Mouse (Mus musculus): ENCODE data around the gene Acsl1.

Gene Acsl1

GRCm38 (mm10) chr8:46474634-46475033, 3.8 kb downstream of the Acsl1 start:
- DNase-seq (ENCODE audit: inconsistent age in 2 of 2, low spot score in 1 of 2) = peak in 1 of 2 experiments; percentile 20

DNA sequence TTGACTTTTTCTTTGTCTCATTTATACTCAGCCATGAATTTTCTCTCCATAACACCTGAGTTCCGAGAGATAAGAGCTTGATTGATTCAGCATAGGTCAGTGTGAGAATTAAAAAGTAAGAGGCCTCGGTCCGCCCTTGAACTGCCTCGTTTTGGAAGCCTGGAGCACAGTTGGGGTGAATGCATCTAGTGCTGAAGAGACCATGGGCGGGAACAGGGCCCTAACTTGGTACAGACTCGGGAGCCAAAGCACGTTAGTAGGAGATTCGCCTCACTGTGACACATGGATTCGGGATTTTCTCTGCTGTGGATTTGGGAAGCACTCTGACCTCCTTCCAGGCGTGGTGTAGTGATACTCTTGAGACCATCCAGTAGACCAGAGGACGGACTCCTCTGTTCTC, 4.6 kb downstream of the Acsl1 start:
- peak in 1 of 2 experiments; percentile 30 for DNase-seq (ENCODE audit: inconsistent age in 2 of 2, low spot score in 1 of 2)

DNA sequence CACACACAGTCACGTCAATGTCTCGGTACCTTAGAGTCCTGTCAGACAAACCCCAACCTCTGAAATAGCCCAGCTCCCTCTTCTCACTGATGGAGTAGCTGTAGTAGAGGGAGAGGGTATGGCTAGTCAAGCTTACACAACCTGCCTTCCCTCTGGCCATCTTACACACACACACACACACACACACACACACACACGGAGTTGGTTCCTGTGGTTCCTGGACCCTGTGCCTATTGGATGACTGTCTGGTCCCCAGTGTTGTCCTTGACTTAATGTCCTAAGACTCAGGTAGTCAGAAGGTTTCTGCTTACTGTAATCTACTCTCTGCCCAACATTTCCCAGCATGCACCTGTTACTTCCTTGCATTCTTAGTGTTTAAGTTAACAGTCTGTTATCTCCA, 5.1 kb downstream of the Acsl1 start:
- peak in 1 of 2 experiments; percentile 21 for DNase-seq (ENCODE audit: inconsistent age in 2 of 2, low spot score in 1 of 2)

GRCm38 (mm10) chr8:46477747-46478458, 7.1 kb downstream of the Acsl1 start:
- peak in 1 of 2 experiments; percentile 48 for DNase-seq (ENCODE audit: inconsistent age in 2 of 2, low spot score in 1 of 2)

DNA sequence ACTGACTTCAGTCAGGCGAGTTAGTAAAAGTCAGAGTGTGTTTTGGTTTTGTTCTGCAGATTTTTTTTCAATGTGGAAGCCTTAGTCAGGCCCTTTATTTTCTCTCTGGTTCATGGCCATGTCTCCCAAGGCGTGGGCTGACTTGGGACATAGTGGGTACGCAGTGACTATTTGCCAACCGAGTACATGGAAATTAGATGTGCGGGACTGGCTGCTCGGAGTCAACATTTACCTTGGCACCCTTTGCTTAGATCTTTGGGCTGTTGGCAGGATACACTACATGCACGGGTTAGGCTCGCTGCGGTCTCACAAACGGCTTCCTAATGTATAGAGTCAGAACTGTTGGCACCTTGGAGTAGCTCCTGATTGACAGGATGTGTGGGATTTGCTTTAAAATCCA, 7.9 kb downstream of the Acsl1 start:
- DNase-seq (ENCODE audit: inconsistent age in 2 of 2, low spot score in 1 of 2) = peak in 1 of 2 experiments; percentile 62

- peak in 1 of 2 experiments; percentile 77 for DNase-seq (ENCODE audit: inconsistent age in 2 of 2, low spot score in 1 of 2)
These were observed 9.1 kb downstream of the Acsl1 start for GRCm38 (mm10) chr8:46479794-46480532.

DNA sequence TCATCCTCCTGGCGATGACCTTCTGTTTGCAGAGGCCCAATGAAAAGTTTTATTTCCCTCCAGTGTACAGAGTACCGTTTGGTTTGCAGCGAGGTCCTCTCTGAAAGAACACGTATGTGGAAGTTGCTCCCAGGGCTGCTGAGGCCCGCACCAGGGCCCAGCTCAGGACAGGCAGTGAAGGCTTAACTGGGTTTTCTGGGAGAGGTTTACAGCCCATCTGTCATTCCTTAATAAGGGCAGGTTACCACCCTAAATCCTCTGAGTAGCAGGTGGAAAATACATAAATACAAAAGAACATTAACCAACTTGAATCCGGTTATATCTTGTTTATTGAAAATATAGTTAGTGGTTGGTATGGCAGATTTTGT, 9.7 kb downstream of the Acsl1 start:
- DNase-seq (ENCODE audit: inconsistent age in 2 of 2, low spot score in 1 of 2) = no peak

DNA sequence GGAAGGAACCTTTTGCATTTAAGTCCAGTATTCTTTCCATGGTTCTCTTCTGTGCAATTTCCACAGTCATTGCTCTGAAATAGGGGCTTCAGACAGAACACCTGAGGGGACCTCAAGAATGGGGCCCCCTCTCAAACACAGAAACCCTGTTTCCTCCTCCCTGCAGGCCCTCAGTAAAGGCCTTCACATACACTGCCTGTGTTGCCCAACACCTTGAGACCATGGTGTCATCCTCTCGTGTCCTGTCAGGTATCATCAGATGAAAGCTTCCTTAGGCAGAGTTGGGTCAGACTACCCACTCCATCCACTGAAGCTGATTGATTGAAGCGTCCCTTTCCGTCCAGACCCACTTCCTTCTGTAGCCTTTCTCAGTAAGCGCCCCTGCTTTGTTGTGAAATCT, 11.9 kb downstream of the Acsl1 start:
- peak in 1 of 2 experiments; percentile 16 for DNase-seq (ENCODE audit: inconsistent age in 2 of 2, low spot score in 1 of 2)

GRCm38 (mm10) chr8:46483247-46483646, 12.4 kb downstream of the Acsl1 start:
- no peak for DNase-seq (ENCODE audit: inconsistent age in 2 of 2, low spot score in 1 of 2)

DNA sequence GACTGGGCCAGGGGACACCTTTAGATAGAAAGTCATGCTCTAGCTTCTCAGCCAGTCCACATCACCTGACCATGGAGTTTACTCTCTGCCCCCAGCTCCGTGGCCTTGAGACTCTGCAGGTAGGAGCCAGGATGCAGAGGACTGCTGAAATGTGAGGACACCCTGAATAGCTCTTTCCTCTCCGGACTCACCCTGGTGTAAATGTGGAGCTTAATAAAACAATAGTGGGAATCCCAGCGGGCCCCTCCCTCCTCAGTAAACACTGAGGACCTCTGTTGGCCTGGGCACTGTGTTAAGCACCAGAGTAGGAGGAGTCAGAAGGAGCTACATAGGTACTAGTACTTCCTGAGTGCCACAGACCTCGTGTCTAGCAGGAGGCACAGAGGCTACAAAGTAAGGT, 13.2 kb downstream of the Acsl1 start:
- peak in 1 of 2 experiments; percentile 8 for DNase-seq (ENCODE audit: inconsistent age in 2 of 2, low spot score in 1 of 2)

DNA sequence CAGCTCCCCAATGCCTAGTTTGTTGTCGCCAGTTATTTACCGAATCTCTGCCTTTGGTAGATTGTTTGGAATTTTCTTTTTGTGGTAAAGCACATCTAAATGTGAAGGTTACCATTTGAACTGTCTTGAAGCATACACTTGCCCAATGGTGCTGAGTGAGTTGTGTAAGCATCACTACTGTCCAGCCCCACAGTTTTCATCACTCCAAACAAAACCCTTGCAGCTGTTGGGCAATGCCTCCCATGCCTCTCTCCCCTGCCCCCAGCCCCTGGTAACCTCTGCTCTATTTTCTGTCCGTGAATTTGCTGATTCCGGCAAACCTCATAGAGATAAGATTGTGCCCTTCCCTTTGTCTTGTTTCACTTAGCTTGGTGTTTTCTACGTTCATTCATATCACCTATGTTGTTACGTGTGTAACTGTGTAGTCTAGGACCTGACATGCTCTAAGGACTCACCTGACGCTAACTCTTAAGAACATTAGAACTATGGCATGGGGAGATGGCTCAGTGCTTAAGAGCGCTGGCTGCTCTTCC, 14.2 kb downstream of the Acsl1 start:
- peak; percentile 14 to 73 for DNase-seq (ENCODE audit: inconsistent age in 2 of 2, low spot score in 1 of 2)

DNA sequence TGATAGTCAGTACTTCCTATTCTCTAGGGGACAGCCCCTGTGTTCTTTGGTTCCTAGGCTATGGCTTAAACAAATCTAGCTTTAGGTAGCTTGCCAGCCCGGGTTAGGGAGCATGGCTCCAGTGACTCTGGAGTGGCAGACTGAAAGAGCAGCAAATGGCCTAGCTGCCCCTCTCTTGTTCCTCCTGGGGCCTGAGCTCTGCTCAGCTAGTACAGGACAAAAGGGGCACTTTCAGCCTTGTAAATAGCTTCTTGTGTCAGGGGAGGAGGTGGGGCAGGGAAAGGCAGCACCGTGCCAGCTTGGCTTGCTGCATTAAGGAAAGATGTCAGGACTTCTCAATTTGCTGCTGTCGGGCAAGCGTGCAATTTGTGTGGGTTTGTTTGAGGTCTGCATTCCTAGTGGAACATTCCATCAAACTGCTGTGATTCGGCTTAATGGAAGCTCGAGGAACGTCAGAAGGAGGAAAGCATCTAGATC, 17.3 kb downstream of the Acsl1 start:
- no peak for DNase-seq (ENCODE audit: inconsistent age in 2 of 2, low spot score in 1 of 2)

DNA sequence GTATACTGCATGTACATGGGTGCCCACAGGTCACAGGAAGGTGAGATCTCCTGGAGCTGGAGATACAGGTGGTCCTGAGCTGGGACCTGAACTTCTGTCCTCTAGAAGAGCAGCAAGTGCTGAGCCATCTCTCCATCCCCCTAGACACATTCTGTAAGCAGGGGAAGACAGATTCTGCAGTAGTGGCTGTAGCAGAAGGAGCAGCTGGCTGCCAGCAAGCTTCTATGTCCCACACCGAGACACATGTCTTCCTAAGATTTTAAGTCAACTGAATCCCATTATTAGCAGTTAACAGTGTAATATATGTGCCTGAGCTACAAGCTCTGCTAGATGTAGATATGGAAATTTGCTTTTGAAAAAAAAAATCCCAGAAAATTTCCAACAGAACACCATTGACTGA, 18.4 kb downstream of the Acsl1 start:
- DNase-seq (ENCODE audit: inconsistent age in 2 of 2, low spot score in 1 of 2) = no peak

DNA sequence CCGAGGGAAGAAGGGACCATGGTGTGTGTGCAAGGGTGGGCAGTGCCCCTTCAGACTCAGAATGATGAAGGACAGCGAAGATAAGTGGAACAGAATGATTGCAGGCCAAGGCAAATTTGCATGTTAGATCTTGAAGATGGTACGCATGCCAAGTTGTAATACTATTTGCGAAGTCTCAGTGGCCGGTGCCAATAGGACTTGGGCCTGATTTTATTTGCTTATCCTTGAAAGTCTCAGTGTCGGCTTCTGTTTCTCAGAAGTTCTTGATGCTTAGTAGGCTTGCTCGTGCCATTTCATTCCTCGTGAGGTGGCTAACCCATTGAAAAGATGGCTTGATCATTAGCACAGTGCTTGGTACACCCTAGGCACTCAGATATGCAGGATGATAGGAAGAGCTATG, 19.4 kb downstream of the Acsl1 start:
- peak in 1 of 2 experiments; percentile 52 for DNase-seq (ENCODE audit: inconsistent age in 2 of 2, low spot score in 1 of 2)

DNA sequence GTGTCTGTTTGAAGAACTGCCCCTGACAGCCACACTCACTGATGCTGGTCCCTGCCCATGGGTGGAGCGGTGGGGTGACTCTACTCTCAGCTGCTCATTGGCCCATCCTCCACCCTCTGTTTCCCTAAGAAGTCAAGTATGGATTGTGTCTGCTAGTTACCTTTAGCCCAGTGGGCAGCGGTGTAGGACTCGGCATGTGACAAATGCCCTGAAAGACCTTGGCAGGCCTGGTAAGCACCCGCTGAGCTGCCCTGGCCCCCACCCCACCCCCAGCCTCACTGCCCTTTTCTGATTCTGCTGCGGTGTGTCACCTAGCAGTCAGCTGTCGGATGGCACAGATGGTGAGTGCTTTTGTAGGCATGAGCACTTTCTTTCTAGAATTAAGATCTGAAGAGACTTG, 20.0 kb downstream of the Acsl1 start:
- DNase-seq (ENCODE audit: inconsistent age in 2 of 2, low spot score in 1 of 2) = peak; percentile 77 to 88

DNA sequence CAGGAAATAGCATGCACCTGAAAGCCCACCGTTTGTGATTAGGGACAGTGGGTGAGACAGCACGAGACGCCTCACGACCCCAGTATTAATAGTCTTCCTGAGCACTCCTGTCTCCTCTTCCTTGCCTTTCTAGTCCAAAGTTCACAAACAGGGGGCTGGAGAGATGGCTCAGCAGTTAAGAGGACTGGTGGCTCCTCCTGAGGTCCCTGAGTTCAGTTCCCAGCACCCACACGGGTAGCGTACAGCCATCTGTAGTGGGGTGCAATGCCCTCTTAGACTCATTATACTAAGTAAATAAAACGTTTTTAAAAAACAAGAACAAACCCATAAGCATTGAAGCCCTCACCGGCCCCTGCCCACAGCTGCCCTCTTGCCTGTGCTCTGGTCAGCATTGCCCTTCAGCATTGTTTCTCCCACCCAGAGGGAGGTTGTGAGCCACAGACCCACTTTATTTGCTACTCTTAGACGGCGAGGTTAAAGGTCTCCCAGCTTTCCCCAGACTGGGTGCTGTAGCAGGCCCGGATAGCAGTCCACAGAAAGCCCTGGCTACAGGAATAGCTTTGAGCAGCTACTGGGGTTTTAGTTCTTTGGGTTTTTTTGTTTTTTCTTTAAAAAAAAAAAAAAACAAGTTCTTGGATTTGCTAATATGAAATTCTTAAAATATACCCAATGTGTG, 22.8 kb downstream of the Acsl1 start:
- DNase-seq (ENCODE audit: inconsistent age in 2 of 2, low spot score in 1 of 2) = no peak

- no peak for DNase-seq (ENCODE audit: inconsistent age in 2 of 2, low spot score in 1 of 2)
These were observed 26.0 kb downstream of the Acsl1 start for GRCm38 (mm10) chr8:46496852-46497251.

- no peak for DNase-seq (ENCODE audit: inconsistent age in 2 of 2, low spot score in 1 of 2)
These were observed 26.6 kb downstream of the Acsl1 start for GRCm38 (mm10) chr8:46497314-46498011.

GRCm38 (mm10) chr8:46499376-46500061, 28.7 kb downstream of the Acsl1 start:
- no peak for DNase-seq (ENCODE audit: inconsistent age in 2 of 2, low spot score in 1 of 2)

DNA sequence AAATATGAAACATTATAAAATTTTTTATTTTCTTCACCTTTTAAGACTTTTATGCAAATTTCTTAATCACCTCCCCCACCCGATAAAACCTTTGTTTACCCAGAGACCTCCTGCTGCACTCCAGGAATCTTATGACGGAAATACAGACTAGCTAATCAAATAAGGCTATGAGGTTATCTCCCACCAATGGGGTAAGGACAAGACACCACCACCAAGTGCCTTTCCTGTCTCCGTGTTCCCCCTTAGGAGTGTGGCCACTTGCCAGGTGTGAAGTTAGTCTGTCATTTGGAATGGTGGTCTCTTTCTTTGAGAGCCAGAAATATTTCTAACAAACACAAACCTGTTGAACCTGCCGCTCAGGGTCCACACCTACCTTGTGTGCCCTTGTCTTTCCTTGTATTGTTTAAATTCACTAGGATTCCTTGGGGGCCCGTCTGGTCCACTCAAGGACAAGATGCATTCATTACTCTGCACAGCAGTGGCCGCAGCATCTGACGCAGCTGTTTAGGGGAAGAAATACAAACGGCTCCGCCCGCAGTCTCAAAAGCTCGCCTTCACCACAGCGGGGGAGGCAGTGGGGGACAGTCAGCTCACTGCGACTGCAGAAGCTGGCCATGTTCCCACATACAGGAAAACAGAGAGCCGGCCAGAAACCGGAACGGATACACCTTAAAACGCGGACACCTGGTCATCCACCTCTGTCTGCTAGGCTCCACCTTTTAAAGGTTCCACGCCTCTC, 31.7 kb downstream of the Acsl1 start:
- no peak for DNase-seq (ENCODE audit: inconsistent age in 2 of 2, low spot score in 1 of 2)
